Mouse (Mus musculus) bone marrow, adult 2 months (tissue): ENCODE data around the gene Nom1. TPM values are rescaled to one million over a fixed set of nuclear protein-coding genes. Genes with fewer than 3 reads are reported as not detected.

Source experiments
- H3K27ac ChIP-seq: fragments of 200-500 bp; 2 replicates; pipeline ENCODE4 v1.5.1; 2012; ENCODE audit warnings: low read depth, mild to moderate bottlenecking, control low read depth, inconsistent platforms, low read length; ENCODE audit not compliant: control insufficient read depth, poor library complexity, insufficient read depth
- H3K4me1 ChIP-seq: fragments of 200-500 bp; 2 replicates; pipeline ENCODE4 v1.6.1; 2011; ENCODE audit warnings: low read length; ENCODE audit not compliant: control insufficient read depth, insufficient read depth
- H3K4me3 ChIP-seq: fragments of 200-500 bp; replicated peaks from 2 replicates; pipeline ENCODE3; 2011; ENCODE audit warnings: mild to moderate bottlenecking, low read depth, low read length, control low read depth; ENCODE audit not compliant: control insufficient read depth
- CTCF ChIP-seq: fragments of 200-500 bp; IDR thresholded peaks from 2 replicates; pipeline ENCODE4 v1.5.1; 2011; ENCODE audit warnings: low read length, control low read depth; ENCODE audit not compliant: control insufficient read depth, insufficient read depth
- POLR2A ChIP-seq: fragments of 200-500 bp; IDR thresholded peaks from 2 replicates; pipeline ENCODE4 v1.6.1; 2011; ENCODE audit warnings: low read depth, mild to moderate bottlenecking, control low read depth, low read length, borderline replicate concordance; ENCODE audit not compliant: control insufficient read depth
- WGBS: fragments of 180-500 bp; shearing (Covaris S2); methylation state at CpG from one replicate; pipeline ENCODE4 v1.1.7; 2018; 5-methylcytosine and 5-hydroxymethylcytosine counted together
- polyA plus RNA-seq: library from polyadenylated mRNA; stranded (reverse); fragments of >200 nt; gene quantifications from 2 replicates; pipeline ENCODE4 v1.2.4, GENCODE M21; 2011; ENCODE audit warnings: low replicate concordance; ENCODE audit not compliant: missing spikeins, insufficient read depth, insufficient read length

The Nom1 gene
- polyA plus RNA-seq, 1 experiment, result 3.9 TPM

GRCm38 (mm10) chr5:29468351-29469065, 34.0 kb downstream of the Nom1 start:
- no peak overlapping the region for H3K4me3 ChIP-seq
- H3K27ac ChIP-seq, result no peak overlapping the region
- no peaks in the 10 kb centered on the region for H3K4me1 ChIP-seq
- 3% methylated on average over 17 of the region's 17 CpGs for WGBS
- TF ChIP-seq POLR2A (no peak), CTCF (no peak)

DNA sequence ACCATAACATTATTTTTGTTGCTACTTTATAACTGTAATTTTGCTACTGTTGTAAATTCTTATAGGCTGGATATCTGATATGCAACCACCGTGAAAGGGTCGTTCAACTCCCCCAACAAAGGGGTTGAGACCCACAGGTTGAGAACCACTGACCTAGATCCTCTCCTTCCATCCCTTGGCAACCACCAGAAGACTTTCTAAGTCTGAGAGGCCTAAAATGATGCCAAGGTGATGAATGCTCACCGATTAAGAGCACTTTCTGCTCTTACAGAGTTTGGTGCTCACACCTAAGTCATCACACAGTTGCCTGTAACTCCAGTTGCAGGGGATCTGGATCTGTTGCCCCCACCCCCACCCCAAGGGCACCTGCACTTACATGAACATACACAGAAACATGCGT, 35.0 kb downstream of the Nom1 start:
- 14% methylated on average over 4 of the region's 4 CpGs for WGBS
- H3K4me3 ChIP-seq, result no peak overlapping the region
- no peak for TF ChIP-seq CTCF
- no peak for TF ChIP-seq POLR2A
- no peaks in the 10 kb centered on the region for H3K4me1 ChIP-seq
- no peak overlapping the region for H3K27ac ChIP-seq

DNA sequence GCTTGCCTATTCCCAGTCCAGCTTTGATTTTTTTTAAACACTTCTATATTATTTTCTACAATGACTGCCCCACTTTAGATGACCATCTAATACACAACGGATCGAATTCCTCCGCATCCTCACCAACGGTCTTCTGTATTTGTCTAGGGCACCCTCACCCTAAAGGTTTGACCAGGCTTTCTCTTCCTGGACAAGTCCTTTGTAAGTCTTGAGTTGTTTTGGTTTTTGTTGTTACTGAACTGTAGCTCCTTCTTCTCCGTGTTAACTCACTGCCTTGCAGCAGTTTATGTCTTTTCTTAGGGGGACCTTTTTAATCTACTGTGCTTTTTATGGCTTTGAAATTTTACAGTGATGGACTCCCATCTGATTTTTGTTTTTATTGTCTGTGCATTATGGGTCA, 35.8 kb downstream of the Nom1 start:
- 17% methylated on average over 5 of the region's 5 CpGs for WGBS
- H3K4me3 ChIP-seq, result no peak overlapping the region
- TF ChIP-seq CTCF, result no peak
- TF ChIP-seq POLR2A, result no peak
- no peak overlapping the region for H3K27ac ChIP-seq
- H3K4me1 ChIP-seq, result no peaks in the 10 kb centered on the region

GRCm38 (mm10) chr5:29470851-29471394, 36.5 kb downstream of the Nom1 start:
- H3K4me1 ChIP-seq, result no peaks in the 10 kb centered on the region
- H3K27ac ChIP-seq, result no peak overlapping the region
- H3K4me3 ChIP-seq, result no peak overlapping the region
- TF ChIP-seq POLR2A (no peak), CTCF (no peak)
- 14% methylated on average over 20 of the region's 20 CpGs for WGBS

GRCm38 (mm10) chr5:29471396-29471795, 36.9 kb downstream of the Nom1 start:
- no peaks in the 10 kb centered on the region for H3K4me1 ChIP-seq
- 12% methylated on average over 11 of the region's 11 CpGs for WGBS
- TF ChIP-seq CTCF (no peak), POLR2A (no peak)
- H3K27ac ChIP-seq, result no peak overlapping the region
- H3K4me3 ChIP-seq, result no peak overlapping the region

DNA sequence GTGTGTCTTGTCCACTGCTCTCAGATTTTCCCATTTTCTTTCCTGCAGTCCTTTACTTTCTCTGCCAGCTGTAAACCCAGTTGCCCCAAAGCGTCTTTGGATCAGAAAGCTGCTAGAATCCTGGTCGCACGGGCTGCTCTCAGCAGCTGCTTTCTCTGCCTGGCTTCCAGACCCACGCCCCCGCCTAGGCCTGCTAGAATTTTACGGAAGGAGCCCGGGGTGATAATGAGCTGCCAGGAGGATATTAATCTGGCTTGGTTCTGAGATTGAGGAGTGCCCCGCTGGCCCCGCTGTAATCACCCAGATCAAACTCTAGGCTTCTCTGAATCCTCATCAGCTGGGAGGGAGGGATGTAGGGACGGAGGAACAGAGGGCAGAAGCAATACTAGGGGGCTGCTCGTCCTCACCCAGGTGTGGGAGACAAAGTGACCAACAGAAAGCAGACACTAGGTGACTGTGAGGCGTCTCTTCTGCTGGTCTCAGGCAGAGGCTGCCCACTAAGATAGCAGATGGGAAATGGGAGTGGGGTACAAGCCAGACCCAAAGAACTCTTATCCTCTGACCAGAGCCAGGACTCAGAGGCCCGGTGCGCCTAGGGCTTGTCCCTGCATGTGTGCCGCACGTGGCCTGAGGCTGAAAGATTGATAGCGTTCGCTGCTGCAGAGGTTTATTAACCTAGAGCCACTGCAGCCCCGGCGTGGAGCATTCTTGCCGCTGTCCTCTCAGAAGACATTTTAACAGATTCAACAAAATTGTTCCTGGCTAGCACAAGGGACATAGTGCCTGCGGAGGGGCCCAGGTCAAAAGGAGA, 37.6 kb downstream of the Nom1 start:
- Histone ChIP-seq H3K4me1 (no peaks in the 10 kb centered on the region), H3K4me3 (no peak overlapping the region), H3K27ac (no peak overlapping the region)
- WGBS, result 6% methylated on average over 22 of the region's 22 CpGs
- TF ChIP-seq POLR2A (no peak), CTCF (no peak)

GRCm38 (mm10) chr5:29473551-29474245, 39.2 kb downstream of the Nom1 start:
- Histone ChIP-seq H3K4me1 (no peaks in the 10 kb centered on the region), H3K4me3 (no peak overlapping the region), H3K27ac (no peak overlapping the region)
- WGBS, result 6% methylated on average over 35 of the region's 35 CpGs
- TF ChIP-seq CTCF (no peak), POLR2A (no peak)

DNA sequence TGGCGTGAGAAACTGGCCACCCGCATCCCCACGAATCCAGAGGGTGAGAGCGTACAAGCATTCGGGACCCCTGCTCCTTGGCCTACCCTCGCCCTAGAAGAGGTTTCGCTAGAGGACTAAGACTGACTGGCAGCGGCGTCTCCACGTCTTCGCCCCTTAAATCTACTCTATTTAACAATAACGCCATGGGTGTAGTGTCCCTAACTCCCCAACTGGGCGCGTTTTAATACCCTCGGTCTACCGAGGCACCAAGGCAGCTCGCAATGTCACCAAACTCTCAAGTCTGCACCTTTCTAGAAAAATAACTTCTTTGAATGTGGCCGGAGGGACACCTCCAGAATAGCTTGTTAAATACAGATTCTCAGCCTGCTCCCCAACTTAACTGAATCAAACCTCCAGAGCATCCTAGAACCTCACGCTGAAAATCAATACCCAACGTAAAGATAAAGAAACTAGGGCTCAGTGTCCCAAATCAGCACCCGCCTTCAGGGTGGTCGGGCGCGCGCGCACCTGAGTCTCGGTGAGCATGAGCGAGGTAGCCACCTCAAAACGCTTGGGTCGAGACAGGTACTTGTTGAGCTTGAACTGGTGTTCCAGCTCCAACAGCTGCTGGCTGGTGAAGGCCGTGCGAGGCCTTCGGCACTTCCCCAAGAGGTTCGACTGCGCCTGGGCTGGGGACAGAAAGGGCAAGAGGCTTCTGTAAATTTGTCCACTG, 39.9 kb downstream of the Nom1 start:
- Histone ChIP-seq H3K27ac (no peak overlapping the region), H3K4me3 (no peak overlapping the region), H3K4me1 (no peaks in the 10 kb centered on the region)
- 8% methylated on average over 35 of the region's 35 CpGs for WGBS
- TF ChIP-seq POLR2A (no peak), CTCF (no peak)
